Mouse (Mus musculus): ENCODE measurements around the gene Snorc. TPM values are rescaled to one million over a fixed set of nuclear protein-coding genes. Genes with fewer than 3 reads are reported as not detected.
"Not testable (repeated sequence)": the region's sequence is repeated elsewhere in the genome, so short reads cannot be mapped to it uniquely, and the experiment has no call there.

Gene Snorc
- not detected for total RNA-seq (2018; cell fraction: chromatin; rRNA removed)
- total RNA-seq (2018; cell fraction: cytosol; rRNA removed), result not detected
- total RNA-seq (2018; cell fraction: nucleus; rRNA removed), result not detected
- polyA plus RNA-seq (2018), result not detected in 3 replicates

DNA sequence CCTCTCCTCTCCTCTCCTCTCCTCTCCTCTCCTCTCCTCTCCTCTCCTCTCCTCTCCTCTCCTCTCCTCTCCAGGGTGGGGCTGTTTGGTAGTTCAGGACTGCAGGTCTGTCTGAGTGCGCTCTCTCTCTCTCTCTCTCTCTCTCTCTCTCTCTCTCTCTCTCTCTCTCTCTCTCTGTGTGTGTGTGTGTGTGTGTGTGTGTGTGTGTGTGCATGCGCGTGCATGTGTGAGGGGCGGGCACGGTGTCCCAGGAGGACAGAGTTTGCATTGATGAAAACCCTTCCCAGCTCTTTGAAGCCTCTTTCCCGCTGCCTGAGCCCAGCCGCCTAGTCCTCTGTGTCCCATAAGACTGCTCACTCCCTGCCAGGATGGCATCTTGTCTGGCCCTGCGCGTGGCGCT lies at the start of gene Snorc:
TSS of gene Snorc (plus strand) at position 301 of the 400 bp plus-strand sequence.
- 93% methylated on average over 5 of the region's 10 CpGs for WGBS (ENCODE audit: missing documents)
- H3K4me3 ChIP-seq (ENCODE audit: inconsistent target); H3K79me2 ChIP-seq (ENCODE audit: inconsistent target); H3K36me3 ChIP-seq (ENCODE audit: inconsistent target); H3K27ac ChIP-seq: not testable (repeated sequence)

DNA sequence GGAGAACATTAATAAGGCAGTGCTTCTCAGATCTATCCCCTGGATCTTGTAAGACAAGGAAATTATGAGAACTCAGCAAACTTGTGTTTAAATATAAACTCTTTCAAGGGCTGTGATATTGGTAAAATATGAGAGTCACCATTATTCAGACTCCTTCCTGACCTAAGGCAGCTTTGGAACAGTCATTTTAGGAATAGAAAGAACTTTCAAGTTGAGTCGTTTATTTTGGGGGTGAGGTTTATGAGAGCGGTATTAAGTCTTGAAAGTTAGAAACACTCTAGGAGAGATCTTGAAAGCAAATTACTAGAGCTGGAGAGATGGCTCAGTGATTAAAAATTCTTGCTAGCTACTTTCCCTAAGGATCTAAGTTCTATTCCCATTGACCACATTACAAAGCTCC lies 34.9 kb upstream of the Snorc start:
- H3K4me3 ChIP-seq (ENCODE audit: inconsistent target), result no peak overlapping the region
- no peaks in the 10 kb centered on the region for H3K79me2 ChIP-seq (ENCODE audit: inconsistent target)
- 100% methylated on average over 2 of the region's 2 CpGs for WGBS (ENCODE audit: missing documents)
- no peak overlapping the region for H3K27ac ChIP-seq
- peaks cover 69% of the 10 kb centered on the region for H3K36me3 ChIP-seq (ENCODE audit: inconsistent target)

DNA sequence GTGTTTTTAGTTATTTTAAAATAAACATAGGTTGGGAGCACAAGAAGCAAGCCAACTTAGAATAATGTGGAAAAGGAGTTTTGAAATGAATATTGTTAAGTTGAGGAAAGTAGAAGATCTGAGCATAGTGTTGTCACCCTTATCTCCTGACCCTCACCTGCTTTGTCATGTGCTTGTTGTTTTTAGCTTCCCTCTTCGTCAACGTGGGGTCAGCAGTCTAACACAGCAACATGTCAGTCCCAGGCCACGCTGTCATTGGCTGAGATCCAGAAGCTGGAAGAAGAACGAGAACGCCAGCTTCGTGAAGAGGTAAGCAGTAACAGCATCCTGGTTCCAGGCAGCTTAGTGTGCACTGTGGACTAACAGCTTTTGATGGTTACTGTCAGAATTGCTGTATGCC lies 33.5 kb upstream of the Snorc start:
- H3K79me2 ChIP-seq (ENCODE audit: inconsistent target), result no peaks in the 10 kb centered on the region

DNA sequence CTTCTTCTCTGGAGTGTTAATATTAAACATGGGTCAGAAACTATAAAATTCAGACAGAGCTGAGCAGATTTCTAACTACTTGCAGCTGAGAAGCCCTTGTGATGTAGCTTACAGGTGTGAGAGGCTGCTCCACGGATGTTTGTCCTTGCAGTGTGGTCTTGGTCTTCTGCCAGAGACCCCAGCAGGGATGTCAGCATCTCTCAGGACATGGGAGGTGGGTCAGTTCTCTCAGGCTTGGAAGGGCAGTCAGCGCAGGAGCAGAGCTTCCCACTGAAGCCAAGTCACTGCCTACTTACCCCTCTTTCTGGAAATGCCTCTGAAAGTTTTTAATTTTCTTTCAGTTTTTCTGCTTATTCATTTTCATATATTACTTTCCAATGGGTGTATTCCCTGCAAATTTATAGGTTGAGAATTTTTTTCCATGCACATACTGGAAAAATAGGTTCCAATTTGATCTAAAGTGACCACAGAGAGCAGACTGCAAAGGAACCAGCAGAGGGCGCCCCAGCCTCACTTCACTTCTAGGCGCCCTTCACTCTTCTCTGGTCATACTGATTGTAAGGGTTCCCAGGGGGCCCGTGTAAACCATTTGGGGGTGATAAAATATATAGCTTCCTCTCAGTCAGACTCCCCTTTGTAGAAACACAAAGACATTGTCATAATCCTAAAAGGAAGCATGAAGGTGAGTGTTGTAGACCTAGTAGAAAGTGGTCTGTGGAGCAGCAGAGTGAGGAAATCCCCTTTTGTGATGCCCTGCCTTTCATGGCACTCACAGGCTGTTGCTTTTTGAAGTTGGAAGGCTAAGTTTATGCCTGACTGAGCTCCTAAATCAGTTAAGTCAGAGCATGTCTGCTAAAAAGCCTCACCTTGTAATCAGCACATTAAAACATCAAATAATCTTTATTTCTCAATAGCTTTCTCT lies 22.6 kb upstream of the Snorc start:
- no peak overlapping the region for H3K27ac ChIP-seq
- peaks cover 58% of the 10 kb centered on the region for H3K36me3 ChIP-seq (ENCODE audit: inconsistent target)
- H3K4me3 ChIP-seq (ENCODE audit: inconsistent target), result no peak overlapping the region
- WGBS (ENCODE audit: missing documents), result 42% methylated on average over 5 of the region's 5 CpGs
- no peaks in the 10 kb centered on the region for H3K79me2 ChIP-seq (ENCODE audit: inconsistent target)

More for the DNA sequence above, 33.5 kb upstream of the Snorc start:
- 91% methylated on average over 6 of the region's 6 CpGs for WGBS (ENCODE audit: missing documents)
- no peak overlapping the region for H3K27ac ChIP-seq
- H3K36me3 ChIP-seq (ENCODE audit: inconsistent target), result peaks cover 67% of the 10 kb centered on the region
- H3K4me3 ChIP-seq (ENCODE audit: inconsistent target), result no peak overlapping the region

DNA sequence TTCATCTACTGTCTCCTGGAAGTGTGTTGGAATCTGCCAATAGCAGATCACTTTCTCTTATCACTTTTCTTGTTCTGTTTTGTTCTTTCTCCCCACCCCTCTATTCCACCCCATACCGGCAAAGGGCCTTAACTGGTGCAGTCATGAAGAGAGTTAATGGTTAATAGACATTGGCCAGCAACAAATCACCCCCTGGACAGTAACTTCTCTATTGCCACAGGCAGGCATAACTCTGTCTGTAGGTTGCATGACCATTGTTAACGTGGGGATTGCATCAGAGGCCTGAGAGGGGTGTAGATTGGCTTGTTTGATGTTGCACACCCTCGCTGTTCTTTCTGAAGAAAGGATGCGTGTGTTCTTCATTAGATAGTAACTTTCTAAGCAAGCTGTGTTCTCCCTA lies 20.6 kb upstream of the Snorc start:
- no peak overlapping the region for H3K4me3 ChIP-seq (ENCODE audit: inconsistent target)
- H3K36me3 ChIP-seq (ENCODE audit: inconsistent target), result peaks cover 38% of the 10 kb centered on the region
- no peak overlapping the region for H3K27ac ChIP-seq
- H3K79me2 ChIP-seq (ENCODE audit: inconsistent target), result no peaks in the 10 kb centered on the region
- 86% methylated on average over 4 of the region's 4 CpGs for WGBS (ENCODE audit: missing documents)

DNA sequence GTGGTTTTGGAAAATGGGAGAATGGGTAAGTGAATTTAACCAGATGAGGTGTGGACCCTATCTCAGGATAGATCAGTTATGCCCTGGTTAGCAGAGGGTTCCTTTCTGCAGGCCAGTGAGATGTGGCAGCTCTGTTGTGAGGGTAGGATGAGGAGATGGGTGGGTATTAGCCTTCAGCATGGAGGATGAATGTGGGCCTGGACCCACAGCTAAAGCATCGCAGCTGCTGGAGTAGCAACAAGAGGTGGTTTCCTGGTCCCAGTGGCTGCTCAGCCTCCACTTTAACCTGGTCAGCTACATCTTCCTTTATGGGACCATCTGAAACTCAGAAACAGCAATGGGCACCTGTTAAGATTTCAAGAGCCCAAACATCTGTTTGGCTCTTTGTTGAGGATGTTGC lies 13.6 kb upstream of the Snorc start:
- H3K27ac ChIP-seq, result no peak overlapping the region
- H3K36me3 ChIP-seq (ENCODE audit: inconsistent target), result no peaks in the 10 kb centered on the region
- H3K79me2 ChIP-seq (ENCODE audit: inconsistent target), result no peaks in the 10 kb centered on the region
- H3K4me3 ChIP-seq (ENCODE audit: inconsistent target), result no peak overlapping the region
- 93% methylated on average over 1 of the region's 1 CpGs for WGBS (ENCODE audit: missing documents)

DNA sequence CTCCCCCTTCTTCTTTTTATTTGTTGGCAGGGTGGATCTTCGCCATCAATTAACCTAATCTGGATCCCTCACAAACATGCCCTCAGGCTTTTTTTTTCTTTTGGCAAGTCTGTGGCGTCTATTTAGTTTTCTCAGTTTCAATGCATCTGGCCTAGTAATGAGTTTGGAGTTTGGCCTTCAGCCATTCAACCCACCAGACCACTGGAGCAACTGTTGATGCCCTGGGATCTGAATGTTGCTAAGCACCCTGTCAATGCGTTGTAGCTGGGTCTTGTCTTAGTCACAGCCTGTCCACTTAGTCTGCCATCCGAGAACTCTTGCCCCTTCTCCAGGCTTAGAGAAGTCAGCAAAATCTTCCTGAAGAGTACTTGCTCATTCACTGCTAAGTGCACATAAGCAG lies 12.0 kb upstream of the Snorc start:
- 87% methylated on average over 4 of the region's 4 CpGs for WGBS (ENCODE audit: missing documents)
- Histone ChIP-seq H3K27ac (no peak overlapping the region), H3K36me3 (ENCODE audit: inconsistent target) (no peaks in the 10 kb centered on the region), H3K79me2 (ENCODE audit: inconsistent target) (no peaks in the 10 kb centered on the region), H3K4me3 (ENCODE audit: inconsistent target) (no peak overlapping the region)

DNA sequence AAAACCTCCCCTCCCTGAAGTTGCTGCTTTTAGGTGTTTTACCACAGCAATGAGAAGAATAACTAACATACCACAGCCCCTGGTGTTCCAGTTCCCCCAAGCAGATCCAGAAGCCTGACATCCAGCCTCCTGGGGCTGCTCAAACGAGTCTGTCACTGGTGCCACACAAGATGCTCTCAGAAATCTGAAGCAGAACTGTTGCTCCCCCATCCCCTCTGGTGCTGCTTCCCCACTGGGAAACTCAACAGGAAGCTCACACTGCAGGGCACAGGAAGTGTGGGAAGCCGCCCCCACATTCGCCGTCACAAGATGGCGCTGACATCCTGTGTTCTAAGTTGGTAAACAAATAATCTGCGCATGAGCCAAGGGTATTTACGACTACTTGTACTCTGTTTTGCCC lies 10.2 kb upstream of the Snorc start:
- 78% methylated on average over 5 of the region's 7 CpGs for WGBS (ENCODE audit: missing documents)
- H3K36me3 ChIP-seq (ENCODE audit: inconsistent target); H3K4me3 ChIP-seq (ENCODE audit: inconsistent target); H3K27ac ChIP-seq; H3K79me2 ChIP-seq (ENCODE audit: inconsistent target): not testable (repeated sequence)

DNA sequence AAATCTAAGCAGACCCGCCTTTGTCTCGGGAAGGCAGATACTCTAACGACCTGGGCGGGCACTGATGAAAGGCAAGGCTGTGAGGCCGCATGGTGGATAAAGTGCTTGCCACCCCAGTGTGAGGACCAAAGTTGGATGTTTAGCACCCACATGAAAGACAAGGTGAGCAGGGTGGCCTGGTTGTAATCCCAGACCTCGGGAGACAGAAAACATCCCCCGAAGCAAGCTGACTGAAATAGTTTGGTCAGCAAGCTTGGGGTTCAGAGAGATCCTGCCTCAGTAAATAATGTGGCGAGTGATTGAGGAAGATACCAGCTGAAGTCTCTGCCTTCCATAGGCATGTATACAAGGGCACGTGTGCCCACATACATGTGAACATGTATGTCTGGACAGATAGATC lies 2.6 kb upstream of the Snorc start:
- H3K27ac ChIP-seq, result no peak overlapping the region

DNA sequence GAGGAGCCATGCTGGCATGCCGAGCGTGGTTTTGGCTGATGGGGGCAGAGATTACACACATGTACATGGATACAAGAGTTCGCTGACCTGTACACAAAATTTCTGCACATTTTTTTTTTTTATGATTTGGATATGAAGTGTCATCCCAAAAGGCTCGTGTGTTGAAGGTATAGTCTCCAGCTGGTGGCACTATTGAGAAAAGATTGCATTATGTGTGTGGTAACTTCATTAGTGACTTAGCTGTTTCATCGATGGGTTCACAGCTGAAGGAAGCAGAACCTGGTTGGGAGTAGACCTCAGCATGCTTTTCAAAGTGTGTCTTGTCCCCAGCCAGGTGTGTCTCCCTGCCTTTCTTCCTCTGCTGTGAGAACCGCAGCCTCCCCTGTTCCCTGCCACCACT lies 1.8 kb upstream of the Snorc start:
- H3K27ac ChIP-seq, result no peak overlapping the region
- H3K4me3 ChIP-seq (ENCODE audit: inconsistent target), result no peak overlapping the region
- 51% methylated on average over 6 of the region's 6 CpGs for whole genome bisulfite sequencing (ENCODE audit: missing documents)
- no peaks in the 10 kb centered on the region for H3K79me2 ChIP-seq (ENCODE audit: inconsistent target)
- H3K36me3 ChIP-seq (ENCODE audit: inconsistent target), result no peaks in the 10 kb centered on the region

More for the DNA sequence above, 2.6 kb upstream of the Snorc start:
- no peaks in the 10 kb centered on the region for H3K36me3 ChIP-seq (ENCODE audit: inconsistent target)
- 84% methylated on average over 9 of the region's 9 CpGs for WGBS (ENCODE audit: missing documents)
- no peak overlapping the region for H3K4me3 ChIP-seq (ENCODE audit: inconsistent target)
- no peaks in the 10 kb centered on the region for H3K79me2 ChIP-seq (ENCODE audit: inconsistent target)

DNA sequence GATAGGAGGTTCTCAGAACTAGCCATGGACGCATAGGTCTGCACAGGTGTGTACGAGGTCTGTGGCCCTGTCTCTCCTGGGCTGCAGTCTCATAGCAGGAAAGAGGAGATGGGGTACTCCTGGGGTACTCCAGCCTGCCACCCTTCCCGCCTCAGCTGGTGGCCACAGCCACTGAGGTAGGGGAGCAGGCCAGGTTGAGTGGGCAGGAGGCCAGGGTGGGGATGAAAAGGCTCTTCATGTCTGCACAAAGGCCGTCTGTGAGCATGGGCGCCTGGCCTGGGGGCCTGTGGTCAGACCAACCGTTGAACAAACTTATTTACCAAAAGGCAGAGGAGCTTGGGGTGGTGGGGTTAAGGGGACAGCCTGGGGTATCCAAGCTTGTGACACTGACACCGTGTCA lies 1.8 kb downstream of the Snorc start:
- no peaks in the 10 kb centered on the region for H3K79me2 ChIP-seq (ENCODE audit: inconsistent target)
- WGBS (ENCODE audit: missing documents), result 91% methylated on average over 7 of the region's 7 CpGs
- no peak overlapping the region for H3K27ac ChIP-seq
- H3K36me3 ChIP-seq (ENCODE audit: inconsistent target), result no peaks in the 10 kb centered on the region
- H3K4me3 ChIP-seq (ENCODE audit: inconsistent target), result no peak overlapping the region

DNA sequence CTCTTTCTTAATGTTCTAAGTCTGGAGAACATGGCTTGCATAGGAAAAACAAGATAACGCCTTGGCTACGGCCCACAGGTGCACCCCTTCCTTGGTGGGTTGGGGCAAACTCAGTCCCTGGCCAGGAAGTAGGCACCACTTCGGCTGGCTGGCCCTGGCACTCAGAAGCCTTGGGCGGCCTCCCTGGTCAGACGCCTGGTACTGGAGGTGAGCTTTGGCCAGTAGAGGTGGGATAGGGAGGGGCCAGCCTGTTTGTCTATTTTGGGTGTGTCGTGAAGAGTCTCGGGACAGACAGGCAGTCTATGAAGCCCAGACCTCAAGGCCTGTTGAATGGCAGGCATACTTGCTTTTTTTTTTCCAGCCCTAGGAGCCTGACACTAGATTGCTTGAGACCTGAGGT lies 2.5 kb downstream of the Snorc start:
- Histone ChIP-seq H3K27ac (no peak overlapping the region), H3K36me3 (ENCODE audit: inconsistent target) (no peaks in the 10 kb centered on the region), H3K79me2 (ENCODE audit: inconsistent target) (no peaks in the 10 kb centered on the region), H3K4me3 (ENCODE audit: inconsistent target) (no peak overlapping the region)
- WGBS (ENCODE audit: missing documents), result 92% methylated on average over 7 of the region's 7 CpGs

DNA sequence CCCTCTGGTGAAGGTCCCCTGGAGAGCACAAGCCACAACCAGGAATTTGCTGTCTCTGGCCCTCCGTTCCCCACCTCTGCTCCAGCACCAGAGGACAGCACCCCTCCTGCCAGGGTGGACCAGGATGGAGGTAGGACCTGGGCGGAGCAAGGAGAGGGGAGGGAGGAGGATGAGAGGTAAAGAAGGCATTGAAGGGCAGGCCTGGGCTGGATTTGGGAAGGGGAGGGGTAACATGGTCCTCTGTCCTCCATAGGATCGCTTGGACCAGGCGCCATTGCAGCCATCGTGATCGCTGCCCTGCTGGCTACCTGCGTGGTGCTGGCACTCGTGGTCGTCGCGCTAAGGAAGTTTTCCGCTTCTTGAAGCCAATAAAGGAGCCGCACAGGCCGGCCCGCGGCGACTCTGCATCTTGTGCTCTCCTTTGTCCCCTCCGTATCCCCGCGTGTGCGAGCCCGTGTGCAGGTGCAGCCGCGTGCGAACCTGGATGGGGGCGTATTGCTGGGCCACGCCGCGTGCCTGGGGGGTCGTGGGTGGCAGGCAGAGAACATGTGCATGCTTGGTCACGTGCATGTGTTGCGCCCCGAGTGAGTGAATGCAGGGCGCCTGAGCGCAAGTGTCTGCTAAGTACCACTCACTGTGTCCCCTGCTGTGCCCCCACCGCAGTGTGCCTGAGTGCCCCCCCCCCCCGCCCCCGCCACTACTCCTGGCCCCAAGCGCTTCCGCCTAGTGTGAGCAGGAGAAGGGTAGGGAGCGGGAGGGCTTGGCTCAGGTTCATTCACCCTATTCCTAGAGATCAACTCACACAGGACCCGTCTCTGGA lies 5.2 kb downstream of the Snorc start:
- no peaks in the 10 kb centered on the region for H3K79me2 ChIP-seq (ENCODE audit: inconsistent target)
- WGBS (ENCODE audit: missing documents), result 14% methylated on average over 42 of the region's 42 CpGs
- no peaks in the 10 kb centered on the region for H3K36me3 ChIP-seq (ENCODE audit: inconsistent target)
- H3K27ac ChIP-seq, result no peak overlapping the region
- H3K4me3 ChIP-seq (ENCODE audit: inconsistent target), result no peak overlapping the region

DNA sequence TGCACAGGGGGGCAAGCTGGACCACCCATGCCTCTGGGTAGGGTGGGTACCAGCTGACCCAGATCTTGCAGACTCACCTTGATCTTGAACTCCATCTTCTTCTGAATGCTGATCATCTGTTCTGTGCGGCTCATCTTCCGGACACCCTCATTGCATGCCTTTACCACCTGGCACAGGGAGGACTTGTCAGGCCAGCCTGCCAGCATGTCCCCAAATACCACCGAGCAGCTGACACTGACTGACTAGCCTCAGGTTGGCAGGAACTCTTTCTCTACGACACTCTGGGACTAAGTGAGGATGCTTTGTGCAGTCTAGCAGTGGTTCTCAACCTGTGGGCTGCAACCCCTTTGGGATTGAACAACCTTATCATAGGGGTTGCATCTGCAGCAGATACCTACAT lies 12.5 kb downstream of the Snorc start:
- Histone ChIP-seq H3K27ac (no peak overlapping the region), H3K4me3 (ENCODE audit: inconsistent target) (no peak overlapping the region), H3K79me2 (ENCODE audit: inconsistent target) (no peaks in the 10 kb centered on the region), H3K36me3 (ENCODE audit: inconsistent target) (no peaks in the 10 kb centered on the region)
- 86% methylated on average over 4 of the region's 4 CpGs for WGBS (ENCODE audit: missing documents)

DNA sequence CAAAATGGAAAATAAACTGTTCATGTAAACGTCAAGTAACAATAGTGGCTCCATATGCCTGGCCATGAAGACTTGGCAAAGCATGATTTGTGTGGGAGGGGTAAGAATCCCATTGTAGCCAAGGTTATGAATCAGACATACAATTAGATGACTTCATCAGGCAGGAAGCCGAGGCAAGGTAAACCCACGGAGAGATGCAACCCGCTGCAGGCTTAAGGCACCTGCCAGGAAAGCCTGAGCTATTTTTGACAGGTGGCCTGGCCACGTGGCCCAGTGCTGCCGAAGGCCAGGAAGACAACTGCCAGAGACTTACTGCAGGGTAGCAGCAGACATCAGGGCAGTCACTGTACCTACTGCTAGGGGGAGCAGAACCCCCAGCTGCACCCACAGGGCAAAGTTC lies 16.3 kb downstream of the Snorc start:
- no peak overlapping the region for H3K4me3 ChIP-seq (ENCODE audit: inconsistent target)
- WGBS (ENCODE audit: missing documents), result 57% methylated on average over 6 of the region's 6 CpGs
- no peaks in the 10 kb centered on the region for H3K36me3 ChIP-seq (ENCODE audit: inconsistent target)
- H3K79me2 ChIP-seq (ENCODE audit: inconsistent target), result no peaks in the 10 kb centered on the region
- no peak overlapping the region for H3K27ac ChIP-seq

Data from macrophage (primary cell).